Mouse (Mus musculus) lung, embryonic 14.5 days (tissue): ENCODE measurements around the gene Ffar1. TPM values are rescaled to one million over a fixed set of nuclear protein-coding genes. Genes with fewer than 3 reads are reported as not detected.

Experiments used
- ATAC-seq: fragments of 200-750 bp; cut with Nextera tagmentation; 2 replicates; pipeline ENCODE4 v1.8.0; 2017; ENCODE audit warnings: mild to moderate bottlenecking, moderate TSS enrichment, moderate library complexity; ENCODE audit not compliant: insufficient read depth
- DNase-seq: peaks from one replicate; pipeline ENCODE4 v3.0.0-alpha.2; 2015
- H3K27ac ChIP-seq: fragments of 300-500 bp; sonication (generic); 2 replicates; pipeline ENCODE4 v1.5.1; 2014; ENCODE audit warnings: low read depth, mild to moderate bottlenecking, moderate library complexity
- H3K27me3 ChIP-seq: fragments of 300-500 bp; sonication (generic); 2 replicates; pipeline ENCODE4 v1.6.1; 2014; ENCODE audit warnings: low read length, control low read depth; ENCODE audit not compliant: insufficient read depth
- H3K36me3 ChIP-seq: fragments of 300-500 bp; sonication (generic); 2 replicates; pipeline ENCODE4 v1.6.1; 2014; ENCODE audit warnings: control low read depth; ENCODE audit not compliant: insufficient read depth
- H3K4me1 ChIP-seq: fragments of 300-500 bp; sonication (generic); 2 replicates; pipeline ENCODE4 v1.6.1; 2014; ENCODE audit warnings: antibody characterized with exemption, control low read depth; ENCODE audit not compliant: insufficient read depth
- H3K4me2 ChIP-seq: fragments of 300-500 bp; sonication (generic); 2 replicates; pipeline ENCODE4 v1.6.1; 2014; ENCODE audit warnings: mild to moderate bottlenecking
- H3K4me3 ChIP-seq: fragments of 300-500 bp; sonication (generic); 2 replicates; pipeline ENCODE4 v1.5.1; 2014; ENCODE audit warnings: low read depth, low read length
- H3K9ac ChIP-seq: fragments of 300-500 bp; sonication (generic); 2 replicates; pipeline ENCODE4 v1.6.1; 2014
- H3K9me3 ChIP-seq: fragments of 300-500 bp; sonication (generic); 2 replicates; pipeline ENCODE4 v1.6.1; 2016; ENCODE audit warnings: low read depth, low read length, control low read depth
- CTCF ChIP-seq: IDR thresholded peaks from 2 replicates; pipeline ENCODE4 v1.5.1; 2016; ENCODE audit warnings: antibody characterized with exemption, low read depth
- WGBS: fragments of 180-500 bp; shearing (Covaris S2); extraction: QIAGEN DNeasy Blood & Tissue Kit; methylation state at CpG from one replicate; pipeline ENCODE4 v1.1.7; 2014; 5-methylcytosine and 5-hydroxymethylcytosine counted together
- polyA plus RNA-seq: library from polyadenylated mRNA; unstranded; fragments of >200 nt; fragmentation: Nextera tagmentation; extraction: Ambion mirVana; gene quantifications from 2 replicates; pipeline ENCODE4 v1.2.1, GENCODE M21; 2014

The Ffar1 gene
- not detected in 2 replicates for polyA plus RNA-seq

DNA sequence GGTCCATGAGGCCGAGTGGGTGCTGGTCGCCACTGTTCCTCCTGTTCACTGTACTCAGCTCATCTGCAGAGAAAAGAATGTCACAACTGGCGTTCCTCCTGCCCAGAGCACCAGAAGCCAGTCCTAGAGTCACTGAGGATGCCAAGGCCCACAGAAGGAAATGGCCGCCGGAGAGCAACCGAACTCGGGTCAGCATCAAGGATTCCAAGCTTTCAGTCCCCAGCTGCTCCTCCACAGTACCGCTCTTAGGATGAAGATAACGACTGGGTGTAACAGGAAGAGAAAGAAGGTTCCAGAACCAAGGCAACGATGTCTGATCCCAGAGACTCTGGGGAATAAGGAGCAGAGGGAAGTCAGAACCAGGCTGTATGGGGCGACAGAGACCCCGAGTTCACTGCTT lies at the start of gene Ffar1:
Gene Ffar1, minus strand, starts transcription at position 101 of the 400 bp plus-strand sequence.
- no peak for DNase-seq
- Histone ChIP-seq H3K4me1 (no peaks in the 10 kb centered on the region), H3K9me3 (no peaks in the 10 kb centered on the region), H3K9ac (no peak within 1 kb of the TSS), H3K27me3 (no peaks in the 10 kb centered on the region), H3K36me3 (no peaks in the 10 kb centered on the region), H3K4me2 (no peak within 1 kb of the TSS), H3K27ac (no peak within 1 kb of the TSS), H3K4me3 (no peak within 1 kb of the TSS)
- TF ChIP-seq CTCF: no peak
- 82% methylated on average over 12 of the region's 12 CpGs for WGBS
- no peak for ATAC-seq

DNA sequence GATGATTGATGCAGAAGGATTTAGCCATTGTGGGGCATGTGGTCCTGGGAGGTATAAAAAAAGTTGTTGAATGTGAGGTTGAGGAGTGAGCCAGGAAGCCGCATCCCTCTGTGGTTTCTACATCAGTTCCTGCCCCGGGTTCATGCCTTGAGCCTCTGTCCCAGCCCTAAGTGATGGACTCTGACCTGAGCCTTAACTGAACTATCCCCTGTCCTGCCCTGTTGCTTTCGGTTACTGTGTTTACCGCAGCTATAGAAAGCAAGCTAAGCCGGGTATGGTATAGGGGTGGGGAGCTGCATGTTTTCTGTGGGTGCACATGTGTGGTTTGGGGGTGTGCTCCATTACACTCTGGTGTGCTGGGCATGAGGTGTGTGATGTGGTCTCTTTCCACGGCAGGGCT lies 48.4 kb upstream of the Ffar1 start:
- H3K9ac ChIP-seq: no peak overlapping the region
- 70% methylated on average over 6 of the region's 6 CpGs for WGBS
- DNase-seq (no peak), ATAC-seq (no peak)
- H3K27me3 ChIP-seq: no peaks in the 10 kb centered on the region
- H3K4me3 ChIP-seq: no peak overlapping the region
- H3K9me3 ChIP-seq: no peaks in the 10 kb centered on the region
- no peaks in the 10 kb centered on the region; the same call in 1 of the 2 replicates for H3K4me1 ChIP-seq
- no peaks in the 10 kb centered on the region for H3K36me3 ChIP-seq
- no peak overlapping the region for H3K27ac ChIP-seq
- no peak for TF ChIP-seq CTCF
- no peak overlapping the region for H3K4me2 ChIP-seq

DNA sequence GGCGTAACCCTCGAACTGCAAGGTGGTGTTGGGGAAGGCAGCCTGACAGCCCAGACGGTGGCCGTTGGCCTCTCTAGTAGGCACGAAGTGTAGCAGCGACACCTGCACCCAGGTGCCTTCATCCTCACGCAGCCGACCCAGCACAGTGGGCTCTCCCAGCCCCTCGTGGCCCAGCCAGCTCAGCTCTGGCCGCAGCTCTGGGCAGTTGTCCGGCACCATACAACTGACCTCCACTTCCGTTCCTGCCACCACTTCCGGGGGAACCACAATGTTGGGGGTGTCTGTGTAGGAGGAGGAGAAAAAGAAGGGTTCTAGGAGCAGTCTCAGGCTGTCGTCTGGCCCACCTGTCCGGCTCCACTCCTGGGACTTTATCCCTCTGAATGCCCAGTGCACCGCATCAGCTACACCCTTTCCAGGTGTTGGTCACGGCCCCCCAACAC lies 47.6 kb upstream of the Ffar1 start:
- 21% methylated on average over 17 of the region's 17 CpGs for WGBS

DNA sequence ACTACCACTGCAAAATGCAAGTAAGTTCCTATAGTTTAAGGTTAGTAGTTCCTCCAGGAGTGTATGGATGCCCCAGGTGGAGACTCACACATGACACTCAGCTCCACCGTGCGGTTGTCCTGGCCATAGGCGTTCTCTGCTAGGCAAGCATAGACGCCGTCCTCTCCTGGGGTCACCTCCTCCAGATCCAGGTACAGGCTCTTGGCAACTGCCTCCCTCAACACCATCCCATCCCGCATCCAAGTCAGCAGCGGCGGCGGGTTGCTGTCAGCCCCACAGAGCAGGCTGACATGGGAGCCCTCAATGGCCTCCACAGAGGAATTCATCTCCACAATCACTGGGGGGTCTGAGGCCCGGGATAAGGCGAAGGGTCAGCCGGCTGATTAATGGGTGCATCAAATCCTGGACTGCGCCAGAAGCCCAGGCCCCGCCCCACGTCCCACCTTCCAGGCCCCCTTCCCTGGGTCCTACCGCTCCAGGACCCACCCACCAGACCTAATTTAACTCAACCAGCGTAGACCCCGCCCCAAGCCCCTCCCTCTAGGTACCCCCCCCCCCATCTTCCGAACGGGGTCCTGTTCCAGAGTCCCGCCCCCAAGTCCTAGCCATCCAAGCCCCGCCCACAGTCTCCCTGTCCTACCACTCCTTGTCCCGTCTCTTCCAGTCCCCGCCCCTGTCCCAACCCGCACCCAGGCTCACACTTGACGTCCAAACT lies 47.1 kb upstream of the Ffar1 start:
- H3K9ac ChIP-seq: no peak overlapping the region
- ATAC-seq: peak; percentile 80
- 2% methylated on average over 25 of the region's 26 CpGs for WGBS

More for the DNA sequence above, 47.6 kb upstream of the Ffar1 start:
- no peak for DNase-seq
- no peaks in the 10 kb centered on the region for H3K27me3 ChIP-seq
- H3K4me2 ChIP-seq: peak overlapping the region; percentile 59
- H3K4me3 ChIP-seq: peak overlapping the region; percentile 23; the same call in 1 of the 2 replicates
- no peaks in the 10 kb centered on the region; the same call in 1 of the 2 replicates for H3K4me1 ChIP-seq
- H3K9me3 ChIP-seq: no peaks in the 10 kb centered on the region
- ATAC-seq: no peak
- TF ChIP-seq CTCF: no peak
- no peak overlapping the region for H3K27ac ChIP-seq
- no peak overlapping the region for H3K9ac ChIP-seq
- H3K36me3 ChIP-seq: no peaks in the 10 kb centered on the region

DNA sequence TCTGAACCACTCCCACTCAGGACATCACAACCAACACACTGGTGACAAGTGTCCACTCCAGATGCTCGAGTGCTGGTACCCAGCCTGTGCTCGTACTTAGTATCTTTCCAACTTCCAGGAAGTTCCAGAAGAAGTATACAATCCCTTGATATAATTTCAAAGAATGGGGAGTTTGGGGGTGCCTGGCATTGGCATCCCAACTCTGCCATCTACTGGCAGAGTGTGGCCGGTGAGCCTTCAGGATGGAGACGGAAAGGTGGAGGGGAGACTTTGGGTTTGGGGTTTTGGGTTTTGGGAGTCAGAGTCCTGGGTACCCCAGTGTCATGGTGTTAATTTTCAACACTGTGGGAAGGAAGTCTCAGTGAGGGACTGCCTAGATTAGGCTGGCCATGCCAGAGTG lies 42.7 kb upstream of the Ffar1 start:
- Histone ChIP-seq H3K9ac (no peak overlapping the region), H3K27ac (no peak overlapping the region), H3K9me3 (no peaks in the 10 kb centered on the region), H3K4me1 (no peaks in the 10 kb centered on the region; the same call in 1 of the 2 replicates), H3K36me3 (no peaks in the 10 kb centered on the region), H3K27me3 (no peaks in the 10 kb centered on the region), H3K4me2 (no peak overlapping the region), H3K4me3 (no peak overlapping the region)
- DNase-seq (peak; percentile 11), ATAC-seq (no peak)
- WGBS: 34% methylated on average over 4 of the region's 4 CpGs
- peak; percentile 61 for TF ChIP-seq CTCF

More for the DNA sequence above, 47.1 kb upstream of the Ffar1 start:
- DNase-seq: peak; percentile 60
- no peak overlapping the region for H3K27ac ChIP-seq
- H3K36me3 ChIP-seq: no peaks in the 10 kb centered on the region
- H3K4me3 ChIP-seq: peak overlapping the region; percentile 23
- peak overlapping the region; percentile 59 for H3K4me2 ChIP-seq
- no peaks in the 10 kb centered on the region; the same call in 1 of the 2 replicates for H3K4me1 ChIP-seq
- H3K27me3 ChIP-seq: no peaks in the 10 kb centered on the region
- H3K9me3 ChIP-seq: no peaks in the 10 kb centered on the region
- TF ChIP-seq CTCF: 0 out of 2 replicates have a peak, but pooled peaks have one; percentile 4

DNA sequence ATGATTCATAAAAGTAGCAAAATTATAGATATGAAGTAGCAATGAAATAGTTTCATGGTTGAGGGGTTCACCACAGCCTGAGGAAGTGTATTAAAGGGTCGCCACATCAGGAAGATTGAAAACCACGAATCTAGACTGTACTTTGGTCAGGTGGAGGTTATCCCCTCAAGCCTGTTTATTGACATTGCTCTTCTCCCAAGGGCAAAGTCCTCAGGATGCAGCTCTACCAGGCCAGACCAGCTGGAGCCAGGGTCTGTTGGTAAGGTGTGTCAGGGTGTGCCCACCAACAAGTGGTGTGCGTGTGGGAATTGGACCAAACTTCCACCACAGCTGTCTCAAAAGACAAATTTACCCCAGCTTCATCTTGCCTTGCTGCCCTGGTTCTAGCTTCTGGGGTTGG lies 33.9 kb upstream of the Ffar1 start:
- Histone ChIP-seq H3K4me1 (no peaks in the 10 kb centered on the region), H3K27me3 (no peaks in the 10 kb centered on the region), H3K27ac (no peak overlapping the region), H3K4me3 (no peak overlapping the region), H3K9me3 (no peaks in the 10 kb centered on the region), H3K36me3 (no peaks in the 10 kb centered on the region), H3K4me2 (no peak overlapping the region), H3K9ac (no peak overlapping the region)
- 85% methylated on average over 3 of the region's 3 CpGs for WGBS
- TF ChIP-seq CTCF: no peak
- DNase-seq (no peak), ATAC-seq (no peak)

DNA sequence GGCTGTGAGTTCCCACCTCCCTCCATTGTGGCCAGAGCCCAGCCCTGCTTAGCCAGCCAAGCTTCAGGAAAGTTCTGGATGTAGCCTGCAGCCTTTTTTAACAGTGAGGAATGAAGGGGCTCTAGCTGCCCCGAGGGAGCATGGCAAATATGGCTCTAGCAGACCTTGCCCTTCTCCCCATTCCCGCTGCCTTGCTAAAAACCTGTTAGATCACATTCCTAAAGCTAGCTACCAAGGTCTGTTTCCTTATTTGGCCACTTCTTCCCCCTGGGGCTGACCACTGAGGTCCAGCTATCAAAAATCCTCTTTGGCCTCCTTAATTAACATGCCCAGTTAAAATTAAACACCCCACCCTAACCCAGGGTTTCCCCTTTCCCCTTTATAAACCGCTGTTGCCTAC lies 31.2 kb upstream of the Ffar1 start:
- no peaks in the 10 kb centered on the region for H3K4me1 ChIP-seq
- no peaks in the 10 kb centered on the region for H3K9me3 ChIP-seq
- H3K27me3 ChIP-seq: no peaks in the 10 kb centered on the region
- no peak for TF ChIP-seq CTCF
- H3K4me3 ChIP-seq: no peak overlapping the region
- H3K9ac ChIP-seq: no peak overlapping the region
- peak overlapping the region; percentile 24; the same call in 1 of the 2 replicates for H3K27ac ChIP-seq
- DNase-seq: peak; percentile 32
- no peaks in the 10 kb centered on the region for H3K36me3 ChIP-seq
- 45% methylated on average over 3 of the region's 3 CpGs for WGBS
- no peak overlapping the region for H3K4me2 ChIP-seq
- ATAC-seq: no peak
